Mouse (Mus musculus) stomach, embryonic 16.5 days (tissue): ENCODE measurements around the gene Sec11a. TPM values are rescaled to one million over a fixed set of nuclear protein-coding genes. Genes with fewer than 3 reads are reported as not detected.

Source experiments
- ATAC-seq: fragments of 200-750 bp; cut with Nextera tagmentation; 2 replicates; pipeline ENCODE4 v1.8.0; 2017; ENCODE audit warnings: moderate number of reproducible peaks, moderate TSS enrichment; ENCODE audit not compliant: insufficient read depth, low FRiP score
- H3K27ac ChIP-seq: fragments of 300-500 bp; sonication (generic); 2 replicates; pipeline ENCODE4 v1.5.1; 2014; ENCODE audit warnings: low read length
- H3K27me3 ChIP-seq: fragments of 300-500 bp; sonication (generic); 2 replicates; pipeline ENCODE4 v1.6.1; 2014; ENCODE audit warnings: low read length, control low read depth, mixed read lengths; ENCODE audit not compliant: control insufficient read depth, insufficient read depth
- H3K36me3 ChIP-seq: fragments of 300-500 bp; sonication (generic); 2 replicates; pipeline ENCODE4 v1.6.1; 2014; ENCODE audit warnings: low read length; ENCODE audit not compliant: control insufficient read depth, insufficient read depth
- H3K4me1 ChIP-seq: fragments of 300-500 bp; sonication (generic); 2 replicates; pipeline ENCODE4 v1.6.1; 2014; ENCODE audit warnings: low read length, control low read depth, mixed read lengths; ENCODE audit not compliant: control insufficient read depth, insufficient read depth
- H3K4me2 ChIP-seq: fragments of 300-500 bp; sonication (generic); 2 replicates; pipeline ENCODE4 v1.6.1; 2014; ENCODE audit warnings: low read depth, low read length, mixed read lengths
- H3K4me3 ChIP-seq: fragments of 300-500 bp; sonication (generic); replicated peaks from 2 replicates; pipeline ENCODE4 v1.5.1; 2014; ENCODE audit warnings: mild to moderate bottlenecking, low read length
- H3K9ac ChIP-seq: fragments of 300-500 bp; sonication (generic); 2 replicates; pipeline ENCODE4 v1.6.1; 2014; ENCODE audit warnings: low read length
- H3K9me3 ChIP-seq: fragments of 300-500 bp; sonication (generic); replicated peaks from 2 replicates; pipeline ENCODE4 v1.6.1; 2016; ENCODE audit warnings: low read length, control low read depth; ENCODE audit not compliant: control insufficient read depth
- WGBS: fragments of 180-500 bp; shearing (Covaris S2); extraction: QIAGEN DNeasy Blood & Tissue Kit; methylation state at CpG from one replicate; pipeline ENCODE4 v1.1.7; 2014; 5-methylcytosine and 5-hydroxymethylcytosine counted together
- polyA plus RNA-seq: library from polyadenylated mRNA; unstranded; fragments of >200 nt; fragmentation: Nextera tagmentation; extraction: Ambion mirVana; gene quantifications from 2 replicates; pipeline ENCODE4 v1.2.1, GENCODE M21; 2015

Gene Sec11a
- polyA plus RNA-seq, 1 experiment from 2014 or later: 228 TPM

- Histone ChIP-seq H3K4me2 (no peak overlapping the region), H3K27me3 (no peaks in the 10 kb centered on the region), H3K9ac (no peak overlapping the region), H3K4me1 (no peaks in the 10 kb centered on the region; the same call in 1 of the 2 replicates), H3K36me3 (0 out of 2 replicates have a peak, but pooled peaks cover 4% of the 10 kb centered on the region), H3K27ac (no peak overlapping the region), H3K9me3 (no peaks in the 10 kb centered on the region), H3K4me3 (no peak overlapping the region)
- ATAC-seq: no peak
- 90% methylated on average over 1 of the region's 1 CpGs for WGBS
These were observed 11.7 kb downstream of the Sec11a start for GRCm38 (mm10) chr7:80935834-80936233.

DNA sequence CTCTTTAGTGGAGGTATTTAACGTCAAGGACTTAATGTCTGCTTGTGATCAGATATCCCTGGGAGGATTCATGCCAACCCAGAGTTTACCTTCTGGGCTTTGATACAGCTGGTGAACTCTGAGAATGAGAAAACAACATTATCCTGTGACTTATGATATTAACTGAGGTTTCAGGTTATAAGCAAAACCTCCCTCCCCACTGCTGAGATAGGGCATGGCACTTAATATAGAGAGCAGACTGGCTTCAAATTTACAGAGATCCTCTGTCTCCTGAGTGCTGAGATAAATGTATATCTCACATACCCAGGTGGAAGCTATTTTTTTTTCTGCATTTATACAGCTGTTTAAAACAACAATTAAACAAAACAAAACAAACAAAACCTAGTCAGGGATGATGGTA is 14.8 kb downstream of the Sec11a start:
- WGBS: 88% methylated on average over 1 of the region's 1 CpGs
- Histone ChIP-seq H3K9me3 (no peaks in the 10 kb centered on the region), H3K4me1 (no peaks in the 10 kb centered on the region), H3K4me3 (no peak overlapping the region), H3K36me3 (0 out of 2 replicates have a peak, but pooled peaks cover 4% of the 10 kb centered on the region), H3K27ac (no peak overlapping the region), H3K9ac (no peak overlapping the region), H3K4me2 (no peak overlapping the region), H3K27me3 (no peaks in the 10 kb centered on the region)
- no peak for ATAC-seq

- no peaks in the 10 kb centered on the region for H3K4me1 ChIP-seq
- H3K27me3 ChIP-seq: no peaks in the 10 kb centered on the region
- H3K9me3 ChIP-seq: no peaks in the 10 kb centered on the region
- H3K4me3 ChIP-seq: no peak overlapping the region
- H3K4me2 ChIP-seq: no peak overlapping the region
- H3K36me3 ChIP-seq: 0 out of 2 replicates have a peak, but pooled peaks cover 4% of the 10 kb centered on the region
- H3K9ac ChIP-seq: no peak overlapping the region
- no peak for ATAC-seq
- WGBS: 90% methylated on average over 8 of the region's 8 CpGs
- no peak overlapping the region for H3K27ac ChIP-seq
These were observed 15.9 kb downstream of the Sec11a start for GRCm38 (mm10) chr7:80931618-80932207.

- H3K36me3 ChIP-seq: no peaks in the 10 kb centered on the region; the same call in 1 of the 2 replicates
- no peak overlapping the region for H3K27ac ChIP-seq
- ATAC-seq: no peak
- no peak overlapping the region for H3K4me3 ChIP-seq
- H3K27me3 ChIP-seq: no peaks in the 10 kb centered on the region
- 84% methylated on average over 2 of the region's 2 CpGs for WGBS
- H3K4me2 ChIP-seq: no peak overlapping the region
- no peaks in the 10 kb centered on the region for H3K4me1 ChIP-seq
- H3K9ac ChIP-seq: no peak overlapping the region
- no peaks in the 10 kb centered on the region for H3K9me3 ChIP-seq
These were observed 24.4 kb downstream of the Sec11a start for GRCm38 (mm10) chr7:80923165-80923564.

GRCm38 (mm10) chr7:80919647-80920008 is 28.0 kb downstream of the Sec11a start:
- Histone ChIP-seq H3K36me3 (no peaks in the 10 kb centered on the region), H3K9ac (no peak overlapping the region), H3K4me1 (no peaks in the 10 kb centered on the region), H3K9me3 (no peaks in the 10 kb centered on the region), H3K4me3 (no peak overlapping the region), H3K27me3 (no peaks in the 10 kb centered on the region), H3K27ac (0 out of 2 replicates have a peak overlapping the region, but pooled peaks have one; percentile 2), H3K4me2 (no peak overlapping the region)
- 60% methylated on average over 5 of the region's 5 CpGs for WGBS
- ATAC-seq: no peak

- 67% methylated on average over 8 of the region's 8 CpGs for WGBS
- H3K27ac ChIP-seq: 0 out of 2 replicates have a peak overlapping the region, but pooled peaks have one; percentile 2
- no peaks in the 10 kb centered on the region for H3K36me3 ChIP-seq
- no peak overlapping the region for H3K4me2 ChIP-seq
- no peaks in the 10 kb centered on the region for H3K9me3 ChIP-seq
- no peak for ATAC-seq
- no peak overlapping the region for H3K4me3 ChIP-seq
- no peak overlapping the region for H3K9ac ChIP-seq
- no peaks in the 10 kb centered on the region for H3K4me1 ChIP-seq
- H3K27me3 ChIP-seq: no peaks in the 10 kb centered on the region
These were observed 28.5 kb downstream of the Sec11a start for GRCm38 (mm10) chr7:80918982-80919646.

- 88% methylated on average over 4 of the region's 4 CpGs for WGBS
- no peak overlapping the region for H3K4me2 ChIP-seq
- H3K27ac ChIP-seq: no peak overlapping the region
- no peak overlapping the region for H3K9ac ChIP-seq
- H3K27me3 ChIP-seq: no peaks in the 10 kb centered on the region
- no peaks in the 10 kb centered on the region for H3K4me1 ChIP-seq
- no peaks in the 10 kb centered on the region for H3K9me3 ChIP-seq
- no peaks in the 10 kb centered on the region for H3K36me3 ChIP-seq
- ATAC-seq: no peak
- H3K4me3 ChIP-seq: no peak overlapping the region
These were observed 29.6 kb downstream of the Sec11a start for GRCm38 (mm10) chr7:80917916-80918465.

DNA sequence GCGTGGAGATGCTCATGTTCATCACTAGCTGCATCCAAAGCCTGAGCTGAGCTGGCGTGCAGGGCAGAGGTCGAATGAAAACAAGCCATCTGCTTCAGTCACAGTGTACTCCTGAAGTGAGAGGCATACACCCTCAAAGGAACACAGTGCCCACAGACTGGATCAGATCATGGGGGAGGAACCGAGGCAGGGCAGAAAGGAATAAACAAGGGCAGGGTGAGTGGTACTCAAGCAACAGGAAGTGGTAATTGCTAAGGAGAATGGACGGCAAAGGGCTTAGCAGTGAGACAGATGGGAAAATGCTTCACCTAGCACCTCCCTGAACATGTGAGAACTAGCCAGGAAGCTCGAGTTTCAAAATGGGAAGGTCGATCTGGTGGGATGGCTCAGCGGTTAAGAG is 35.1 kb downstream of the Sec11a start:
- Histone ChIP-seq H3K4me1 (no peaks in the 10 kb centered on the region), H3K4me3 (no peak overlapping the region), H3K9ac (no peak overlapping the region), H3K27me3 (no peaks in the 10 kb centered on the region), H3K27ac (no peak overlapping the region), H3K36me3 (0 out of 2 replicates have a peak, but pooled peaks cover 4% of the 10 kb centered on the region), H3K4me2 (no peak overlapping the region), H3K9me3 (no peaks in the 10 kb centered on the region)
- no peak for ATAC-seq
- WGBS: 76% methylated on average over 8 of the region's 8 CpGs

- Histone ChIP-seq H3K27me3 (no peaks in the 10 kb centered on the region), H3K4me1 (no peaks in the 10 kb centered on the region), H3K27ac (no peak overlapping the region), H3K4me3 (no peak overlapping the region), H3K4me2 (no peak overlapping the region), H3K9ac (no peak overlapping the region), H3K9me3 (no peaks in the 10 kb centered on the region), H3K36me3 (0 out of 2 replicates have a peak, but pooled peaks cover 4% of the 10 kb centered on the region)
- whole genome bisulfite sequencing: 73% methylated on average over 7 of the region's 7 CpGs
- ATAC-seq: 0 out of 2 replicates have a peak, but pooled peaks have one; percentile 53
These were observed 36.5 kb downstream of the Sec11a start for GRCm38 (mm10) chr7:80911053-80911452.
